Mouse (Mus musculus) small intestine, adult 2 months (tissue): Measurements from ENCODE around the gene Gfi1.

Experiments used
- CTCF ChIP-seq: fragments of 200-500 bp; IDR thresholded peaks from 2 replicates; pipeline ENCODE4 v1.5.1; 2012; ENCODE audit warnings: low read depth, mild to moderate bottlenecking, control low read depth, inconsistent platforms, low read length, moderate library complexity, mixed read lengths; ENCODE audit not compliant: insufficient replicate concordance, insufficient read length; ENCODE audit errors: extremely low read depth
- POLR2A ChIP-seq: fragments of 200-500 bp; IDR thresholded peaks from 2 replicates; pipeline ENCODE4 v1.6.1; 2012; ENCODE audit warnings: low read depth, mild to moderate bottlenecking, control low read depth, inconsistent platforms, low read length, moderate library complexity

DNA sequence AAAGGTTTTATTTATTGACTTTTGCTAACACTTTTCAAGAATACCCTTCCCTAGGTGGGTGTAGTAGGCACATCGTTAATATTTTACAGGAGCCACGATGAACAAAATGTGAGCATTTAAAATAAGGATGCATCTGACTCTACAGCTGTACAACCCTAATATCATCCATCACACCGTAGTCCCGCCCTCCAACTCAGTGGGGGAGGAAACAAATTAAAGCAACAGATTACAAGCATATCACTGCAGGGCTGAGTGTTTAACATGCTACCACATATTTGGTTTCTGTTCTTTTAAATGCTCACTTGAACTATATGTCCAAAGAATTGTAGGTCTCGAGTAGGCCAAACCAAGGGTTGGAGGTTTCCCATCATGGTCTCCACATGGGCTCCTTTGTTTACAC, 38.7 kb downstream of the Gfi1 start:
- TF ChIP-seq POLR2A (no peak), CTCF (no peak)
